11 mouse cellular contexts compared by ENCODE assay signal in the genomic region with DNA sequence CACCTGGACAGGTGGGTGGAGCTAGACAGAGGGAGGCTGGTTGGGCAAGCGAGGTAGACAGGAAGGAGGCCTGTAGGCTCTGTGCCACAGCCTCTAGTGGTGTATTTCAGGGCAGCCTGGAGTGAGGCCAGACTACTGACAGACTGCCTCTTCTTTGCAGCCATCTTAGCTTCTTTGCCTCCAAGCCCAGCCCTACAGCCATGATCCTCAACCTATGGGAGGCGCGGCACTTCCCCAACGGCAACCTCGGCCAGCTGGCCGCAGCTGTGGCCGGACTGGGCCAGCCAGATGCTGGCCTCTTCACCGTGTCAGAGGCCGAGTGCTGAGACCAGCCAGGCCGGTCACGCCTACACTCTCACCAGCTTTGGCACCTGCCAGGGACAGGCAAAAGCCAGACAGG. TPM values are rescaled to one million over a fixed set of nuclear protein-coding genes. Genes with fewer than 3 reads are reported as not detected.
DNase-seq lines count a peak whose midpoint lies in the region; ATAC-seq and TF ChIP-seq lines count a peak whose summit lies in the region.
"Had no signal": no experiment of that assay in that cellular context is flagged by ENCODE, and none has a peak within 500 bp of the region (broad histone marks: within the 10 kb centered on the region; RNA-seq: fewer than 3 reads in every experiment).

No protein-coding gene starts in this region.

- no peak for TF ChIP-seq POLR2A in cerebellum, adult 2 months (IDR thresholded peaks at IDR 0.05; ENCODE audit: borderline replicate concordance, insufficient read depth, low read length)

- 44% methylated on average over 11 of the region's 11 CpGs for WGBS in cerebellum, adult 2 months
- 45% methylated on average over 11 of the region's 11 CpGs for WGBS in kidney, embryonic 15.5 days
- WGBS in lung, embryonic 15.5 days: 39% methylated on average over 11 of the region's 11 CpGs

- no peak overlapping the region for H3K4me2 ChIP-seq in kidney, embryonic 15.5 days
- no peak overlapping the region for H3K4me2 ChIP-seq in lung, embryonic 15.5 days
- H3K4me2 ChIP-seq: liver, embryonic 15.5 days had no signal

- H3K9ac ChIP-seq in kidney, embryonic 15.5 days: no peak overlapping the region
- H3K9ac ChIP-seq in lung, embryonic 15.5 days: no peak overlapping the region
- H3K9ac ChIP-seq: liver, embryonic 15.5 days had no signal

- no peaks in the 10 kb centered on the region for H3K36me3 ChIP-seq in kidney, embryonic 15.5 days
- no peaks in the 10 kb centered on the region for H3K36me3 ChIP-seq in lung, embryonic 15.5 days
- H3K36me3 ChIP-seq: liver, embryonic 15.5 days had no signal

- H3K4me1 ChIP-seq in cerebellum, adult 2 months (ENCODE audit: control insufficient read depth, insufficient read depth, low read length): peaks cover 9% of the 10 kb centered on the region; the same call in 1 of the 2 replicates
- H3K4me1 ChIP-seq in kidney, embryonic 15.5 days: peaks cover 19% of the 10 kb centered on the region
- peaks cover 22% of the 10 kb centered on the region for H3K4me1 ChIP-seq in lung, embryonic 15.5 days
- H3K4me1 ChIP-seq: liver, embryonic 15.5 days had no signal

- ATAC-seq in kidney, embryonic 15.5 days (replicated peaks; ENCODE audit: low FRiP score): peak; percentile 22
- ATAC-seq in lung, embryonic 15.5 days (ENCODE audit: borderline replicate concordance, extremely low read depth, low FRiP score, low TSS enrichment): peak; percentile 47; the same call in 1 of the 2 replicates
- no peak for ATAC-seq in frontal cortex, adult (ENCODE audit: low TSS enrichment)
- ATAC-seq: forebrain, embryonic 16.5 days had no signal

- DNase-seq in cerebellum, adult 2 months: peak; percentile 39 to 45
- DNase-seq in cerebellum, adult 8-10 months: no peak
- DNase-seq in kidney, adult 18-20 months: no peak
- peak; percentile 27 for DNase-seq in MN1 (ENCODE audit: low spot score)
- no peak for DNase-seq in natural killer cell, adult 2 months (ENCODE audit: low spot score in 2 of 2)

- no peak for TF ChIP-seq CTCF in cerebellum, adult 2 months (IDR thresholded peaks at IDR 0.05; ENCODE audit: borderline replicate concordance, insufficient read depth, low read depth, low read length)

- no peak overlapping the region for H3K4me3 ChIP-seq in cerebellum, adult 2 months (replicated peaks; ENCODE audit: insufficient read depth, low read depth, low read length)
- H3K4me3 ChIP-seq in kidney, embryonic 15.5 days (replicated peaks): no peak overlapping the region
- H3K4me3 ChIP-seq in lung, embryonic 15.5 days: no peak overlapping the region
- H3K4me3 ChIP-seq: liver, embryonic 15.5 days had no signal

- no peaks in the 10 kb centered on the region for H3K27me3 ChIP-seq in cerebellum, adult 2 months (ENCODE audit: control insufficient read depth, insufficient read depth, low read length)
- 0 out of 2 replicates have a peak, but pooled peaks cover 9% of the 10 kb centered on the region for H3K27me3 ChIP-seq in kidney, embryonic 15.5 days
- no peaks in the 10 kb centered on the region for H3K27me3 ChIP-seq in lung, embryonic 15.5 days
- H3K27me3 ChIP-seq: liver, embryonic 15.5 days had no signal

- no peaks in the 10 kb centered on the region for H3K9me3 ChIP-seq in kidney, embryonic 15.5 days (replicated peaks)
- H3K9me3 ChIP-seq in lung, embryonic 15.5 days: no peaks in the 10 kb centered on the region
- H3K9me3 ChIP-seq: liver, embryonic 15.5 days had no signal

- no peak overlapping the region for H3K27ac ChIP-seq in cerebellum, adult 2 months (ENCODE audit: insufficient read depth, low read length)
- H3K27ac ChIP-seq in kidney, embryonic 15.5 days: no peak overlapping the region
- H3K27ac ChIP-seq in lung, embryonic 15.5 days: peak overlapping the region; percentile 68
- H3K27ac ChIP-seq: liver, embryonic 15.5 days had no signal

RNA-seq across cellular contexts. Expression of a gene that starts 16.5 kb away (rescaled TPM):
- polyA plus RNA-seq in cerebellum, adult 2 months (2012; rRNA removed): 0.67 and 0.74 TPM in 2 replicates
- polyA plus RNA-seq in kidney, embryonic 15.5 days (2015; fragmentation: Nextera tagmentation; extraction: Ambion mirVana): 0.77 and 0.91 TPM in 2 replicates
- 1.0 and 1.2 TPM in 2 replicates for polyA plus RNA-seq in lung, embryonic 15.5 days (2015; fragmentation: Nextera tagmentation; extraction: Ambion mirVana)
- polyA plus RNA-seq: C2C12 had no signal

RNA-seq across cellular contexts. Expression of a gene that starts 55.4 kb away (rescaled TPM):
- 37.7 and 41.0 TPM in 2 replicates for polyA plus RNA-seq in cerebellum, adult 2 months (2012; rRNA removed)
- 2.5 and 2.7 TPM in 2 replicates for polyA plus RNA-seq in kidney, embryonic 15.5 days (2015; fragmentation: Nextera tagmentation; extraction: Ambion mirVana)
- 4.2 and 5.0 TPM in 2 replicates for polyA plus RNA-seq in lung, embryonic 15.5 days (2015; fragmentation: Nextera tagmentation; extraction: Ambion mirVana)

Comparison
In these comparisons a context has a peak if more than half of its experiments do, and no peak if none do; other contexts are left out.
1. DNase-seq: peak in cerebellum, adult 2 months (2 of 2) and MN1 (single experiment); none in cerebellum, adult 8-10 months (single experiment), kidney, adult 18-20 months (single experiment) and natural killer cell, adult 2 months (0 of 2).